Mouse (Mus musculus) small intestine, adult 2 months (tissue): ENCODE results near the gene Sipa1l3. TPM values are rescaled to one million over a fixed set of nuclear protein-coding genes. Genes with fewer than 3 reads are reported as not detected.
A peak's percentile ranks its signal among the peaks of the same experiment; 100 is the strongest.

Experiments
- H3K27ac ChIP-seq: fragments of 200-500 bp; 2 replicates; pipeline ENCODE4 v1.5.1; 2012; ENCODE audit warnings: low read depth, low read length, control low read depth, inconsistent platforms; ENCODE audit not compliant: insufficient read depth
- H3K27me3 ChIP-seq: fragments of 200-500 bp; 2 replicates; pipeline ENCODE4 v1.6.1; 2012; ENCODE audit warnings: mild to moderate bottlenecking, moderate library complexity, low read length, inconsistent platforms; ENCODE audit not compliant: control insufficient read depth, insufficient read depth
- H3K36me3 ChIP-seq: fragments of 200-500 bp; 2 replicates; pipeline ENCODE4 v1.6.1; 2012; ENCODE audit warnings: mild to moderate bottlenecking, low read length, control low read depth, inconsistent platforms; ENCODE audit not compliant: control insufficient read depth, insufficient read depth
- H3K4me1 ChIP-seq: fragments of 200-500 bp; 2 replicates; pipeline ENCODE4 v1.6.1; 2012; ENCODE audit warnings: low read length, inconsistent platforms, mixed read lengths; ENCODE audit not compliant: control insufficient read depth, insufficient read depth, insufficient read length
- H3K4me3 ChIP-seq: fragments of 200-500 bp; 2 replicates; pipeline ENCODE4 v1.5.1; 2012; ENCODE audit warnings: low read depth, mild to moderate bottlenecking, control low read depth, inconsistent platforms, low read length, moderate library complexity
- CTCF ChIP-seq: fragments of 200-500 bp; IDR thresholded peaks from 2 replicates; pipeline ENCODE4 v1.5.1; 2012; ENCODE audit warnings: low read depth, mild to moderate bottlenecking, control low read depth, inconsistent platforms, low read length, moderate library complexity, mixed read lengths; ENCODE audit not compliant: insufficient replicate concordance, insufficient read length; ENCODE audit errors: extremely low read depth
- POLR2A ChIP-seq: fragments of 200-500 bp; IDR thresholded peaks from 2 replicates; pipeline ENCODE4 v1.6.1; 2012; ENCODE audit warnings: low read depth, mild to moderate bottlenecking, control low read depth, inconsistent platforms, low read length, moderate library complexity
- WGBS: fragments of 180-500 bp; shearing (Covaris S2); methylation state at CpG from one replicate; pipeline ENCODE4 v1.1.7; 2018; 5-methylcytosine and 5-hydroxymethylcytosine counted together
- polyA plus RNA-seq: library from polyadenylated mRNA; depleted of rRNA; stranded (reverse); fragments of >200 nt; gene quantifications from 2 replicates; pipeline ENCODE4 v1.2.3, GENCODE M21; 2012

Gene Sipa1l3
- polyA plus RNA-seq, 1 experiment, result 192 TPM

GRCm38 (mm10) chr7:29295861-29296647, 222.4 kb downstream of the Sipa1l3 start:
- WGBS, result 77% methylated on average over 24 of the region's 24 CpGs

GRCm38 (mm10) chr7:29294111-29294761, 224.2 kb downstream of the Sipa1l3 start:
- WGBS, result 85% methylated on average over 13 of the region's 13 CpGs
- no peaks in the 10 kb centered on the region for H3K36me3 ChIP-seq
- H3K27ac ChIP-seq, result no peak overlapping the region
- no peaks in the 10 kb centered on the region for H3K27me3 ChIP-seq
- H3K4me1 ChIP-seq, result peaks cover 3% of the 10 kb centered on the region
- no peak overlapping the region for H3K4me3 ChIP-seq
- TF ChIP-seq CTCF (no peak), POLR2A (no peak)

More at GRCm38 (mm10) chr7:29295861-29296647, 222.4 kb downstream of the Sipa1l3 start:
- TF ChIP-seq CTCF, result no peak
- TF ChIP-seq POLR2A, result no peak
- Histone ChIP-seq H3K27ac (no peak overlapping the region), H3K4me3 (no peak overlapping the region), H3K36me3 (no peaks in the 10 kb centered on the region), H3K4me1 (no peaks in the 10 kb centered on the region; the same call in 1 of the 2 replicates), H3K27me3 (no peaks in the 10 kb centered on the region)

GRCm38 (mm10) chr7:29293131-29294065, 225.0 kb downstream of the Sipa1l3 start:
- Histone ChIP-seq H3K4me1 (peaks cover 11% of the 10 kb centered on the region), H3K36me3 (no peaks in the 10 kb centered on the region), H3K27me3 (no peaks in the 10 kb centered on the region), H3K4me3 (no peak overlapping the region), H3K27ac (peak overlapping the region; percentile 23; the same call in 1 of the 2 replicates)
- TF ChIP-seq CTCF (no peak), POLR2A (no peak)
- WGBS, result 61% methylated on average over 19 of the region's 19 CpGs

GRCm38 (mm10) chr7:29292458-29293098, 225.9 kb downstream of the Sipa1l3 start:
- no peak for TF ChIP-seq POLR2A
- TF ChIP-seq CTCF, result no peak

GRCm38 (mm10) chr7:29291616-29292457, 226.6 kb downstream of the Sipa1l3 start:
- no peak for TF ChIP-seq CTCF
- TF ChIP-seq POLR2A, result no peak
- no peak overlapping the region for H3K4me3 ChIP-seq
- peak overlapping the region; percentile 62; the same call in 1 of the 2 replicates for H3K27ac ChIP-seq
- WGBS, result 61% methylated on average over 7 of the region's 7 CpGs
- H3K27me3 ChIP-seq, result no peaks in the 10 kb centered on the region
- no peaks in the 10 kb centered on the region for H3K36me3 ChIP-seq
- peaks cover 17% of the 10 kb centered on the region for H3K4me1 ChIP-seq

More at GRCm38 (mm10) chr7:29292458-29293098, 225.9 kb downstream of the Sipa1l3 start:
- H3K4me1 ChIP-seq, result peaks cover 13% of the 10 kb centered on the region
- H3K36me3 ChIP-seq, result no peaks in the 10 kb centered on the region
- peak overlapping the region; percentile 23 for H3K27ac ChIP-seq
- no peaks in the 10 kb centered on the region for H3K27me3 ChIP-seq
- no peak overlapping the region for H3K4me3 ChIP-seq
- 63% methylated on average over 8 of the region's 8 CpGs for WGBS

GRCm38 (mm10) chr7:29290691-29291485, 227.6 kb downstream of the Sipa1l3 start:
- TF ChIP-seq CTCF (no peak), POLR2A (no peak)
- 72% methylated on average over 11 of the region's 11 CpGs for WGBS
- Histone ChIP-seq H3K36me3 (no peaks in the 10 kb centered on the region), H3K27ac (peak overlapping the region; percentile 62; the same call in 1 of the 2 replicates), H3K4me3 (peak overlapping the region; percentile 28), H3K27me3 (no peaks in the 10 kb centered on the region), H3K4me1 (peaks cover 17% of the 10 kb centered on the region)
